Mouse (Mus musculus) embryo, embryonic 11 days (tissue): Measurements from ENCODE around the gene Sbds.
A peak's percentile ranks its signal among the peaks of the same experiment; 100 is the strongest.
"Not testable (repeated sequence)": the region's sequence is repeated elsewhere in the genome, so short reads cannot be mapped to it uniquely, and the experiment has no call there.

Experiments used
- DNase-seq: peaks from one replicate; pipeline ENCODE4 v3.0.0-alpha.2; 2015

Sbds gene

DNA sequence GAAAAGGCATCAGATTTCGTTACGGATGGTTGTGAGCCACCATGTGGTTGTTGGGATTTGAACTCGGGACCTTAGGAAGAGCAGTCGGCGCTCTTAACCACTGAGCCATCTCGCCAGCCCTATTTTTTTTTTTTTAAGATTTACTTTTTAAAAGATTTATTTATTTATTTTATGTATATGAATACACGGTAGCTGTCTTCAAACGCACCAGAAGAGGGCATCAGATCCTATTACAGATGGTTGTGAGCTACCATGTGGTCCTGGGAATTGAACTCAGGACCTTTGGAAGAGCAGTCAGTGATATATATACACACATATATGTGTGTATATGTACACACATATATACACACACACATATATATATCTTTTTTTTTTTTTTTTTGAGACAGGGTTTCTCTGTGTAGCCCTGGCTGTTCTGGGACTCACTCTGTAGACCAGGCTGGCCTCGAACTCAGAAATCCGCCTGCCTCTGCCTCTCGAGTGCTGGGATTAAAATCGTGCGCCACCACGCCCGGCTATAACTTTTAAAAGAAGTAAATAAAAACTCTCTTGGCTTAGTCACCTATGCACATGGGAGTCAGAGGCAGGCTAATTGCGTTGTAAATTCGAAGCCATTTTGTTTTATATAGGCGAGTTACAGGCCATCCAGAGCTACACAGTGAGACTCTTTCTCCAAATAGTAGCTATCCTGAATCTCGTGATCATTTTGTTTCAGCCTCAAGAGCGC lies 632 bp upstream of the Sbds start:
- DNase-seq: not testable (repeated sequence)

DNA sequence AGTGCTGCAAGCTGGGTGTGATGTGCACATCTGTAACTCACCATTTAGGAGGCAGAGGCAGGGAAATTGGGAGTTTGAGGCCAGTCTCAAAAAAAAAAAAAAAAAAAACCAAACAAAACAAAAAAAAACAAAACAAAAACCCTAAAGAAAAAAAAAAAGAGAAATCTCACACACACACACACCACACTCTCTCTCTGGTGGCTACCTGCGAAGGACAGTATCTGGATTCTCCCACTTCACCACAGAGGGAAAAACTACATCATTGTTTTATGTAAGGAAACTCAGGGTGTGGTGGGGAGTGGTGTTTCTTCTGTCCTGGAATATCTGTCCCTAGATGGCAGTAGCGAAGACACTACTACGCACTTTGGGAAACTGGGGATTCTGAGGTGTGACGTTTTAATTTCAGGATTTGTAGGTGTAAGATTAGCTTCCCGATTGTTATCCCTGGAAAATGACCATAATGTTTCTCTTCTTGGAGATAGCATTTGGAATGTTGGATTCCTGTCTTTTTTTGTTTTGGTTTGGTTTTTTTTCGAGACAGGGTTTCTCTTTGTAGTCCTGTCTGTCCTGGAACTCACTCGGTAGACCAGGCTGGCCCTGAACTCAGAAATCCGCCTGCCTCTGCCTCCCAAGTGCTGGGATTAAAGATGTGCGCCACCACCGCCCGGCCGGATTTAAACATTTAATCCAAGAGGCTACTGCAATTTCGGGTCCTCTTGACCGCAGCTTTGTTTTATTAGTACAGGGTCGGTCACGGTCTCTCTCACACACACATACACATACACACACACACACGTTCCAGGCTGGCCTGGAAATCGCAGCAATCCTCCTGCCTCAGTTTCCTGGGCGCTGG lies 940 bp downstream of the Sbds start:
- peak; percentile 59 for DNase-seq

DNA sequence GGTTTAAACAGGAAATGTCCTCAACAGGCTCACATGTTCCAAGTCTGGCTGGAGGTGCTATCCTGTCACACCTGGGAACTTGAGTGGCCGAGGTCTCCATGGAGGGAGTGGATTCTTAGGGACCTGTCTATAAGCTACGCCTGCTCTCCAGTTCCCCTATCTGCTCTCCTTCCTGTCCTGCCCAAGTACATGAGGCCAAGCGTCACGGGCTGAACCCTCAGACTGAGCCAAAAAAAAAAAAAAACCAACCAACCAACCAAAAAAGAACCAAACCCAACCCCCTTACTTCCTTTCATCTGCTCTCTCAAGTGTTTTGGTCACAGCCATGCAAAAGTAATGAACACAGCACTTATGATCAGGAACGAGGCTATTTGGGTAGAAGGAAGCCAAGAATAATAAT lies 7.5 kb downstream of the Sbds start:
- DNase-seq: no peak

DNA sequence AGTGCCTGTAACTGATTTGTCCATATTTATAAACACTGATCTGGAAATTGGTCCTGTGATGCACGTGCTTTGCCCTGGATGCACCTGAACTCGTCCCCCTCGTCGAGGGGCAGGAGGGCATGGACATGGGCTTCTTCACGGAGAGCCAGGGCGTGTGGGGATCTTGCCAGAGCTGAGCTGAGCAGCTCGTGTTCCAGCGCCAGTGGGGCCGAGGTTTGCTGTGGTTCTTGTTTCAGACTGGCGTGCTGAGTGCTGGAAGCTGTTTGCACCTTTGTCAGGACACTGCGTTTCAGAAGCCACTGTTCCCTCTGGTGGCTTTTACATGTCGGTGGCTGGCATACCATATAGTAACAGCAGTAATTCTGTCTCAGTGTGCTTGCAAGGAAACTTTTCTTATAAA lies 13.9 kb downstream of the Sbds start:
- no peak for DNase-seq

DNA sequence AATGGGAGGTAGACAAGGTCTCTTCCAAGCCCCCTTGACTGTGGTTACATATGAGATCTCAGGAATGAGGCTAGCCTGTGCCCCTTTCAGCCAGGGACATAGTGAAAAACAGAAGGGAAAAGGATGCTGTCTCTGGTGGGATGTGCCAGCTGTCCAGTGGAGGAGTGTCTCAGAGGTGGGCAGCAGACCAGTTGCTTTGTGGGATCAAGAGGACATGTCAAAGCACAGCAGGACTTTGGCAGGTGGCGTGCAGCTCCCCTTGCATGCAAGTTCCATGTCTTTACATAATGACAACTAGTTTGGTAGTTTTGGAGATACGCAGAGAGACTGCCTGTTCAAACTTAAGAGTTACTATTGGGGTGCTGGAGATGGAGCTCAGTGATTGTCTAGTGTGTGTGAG lies 15.5 kb downstream of the Sbds start:
- DNase-seq: no peak

DNA sequence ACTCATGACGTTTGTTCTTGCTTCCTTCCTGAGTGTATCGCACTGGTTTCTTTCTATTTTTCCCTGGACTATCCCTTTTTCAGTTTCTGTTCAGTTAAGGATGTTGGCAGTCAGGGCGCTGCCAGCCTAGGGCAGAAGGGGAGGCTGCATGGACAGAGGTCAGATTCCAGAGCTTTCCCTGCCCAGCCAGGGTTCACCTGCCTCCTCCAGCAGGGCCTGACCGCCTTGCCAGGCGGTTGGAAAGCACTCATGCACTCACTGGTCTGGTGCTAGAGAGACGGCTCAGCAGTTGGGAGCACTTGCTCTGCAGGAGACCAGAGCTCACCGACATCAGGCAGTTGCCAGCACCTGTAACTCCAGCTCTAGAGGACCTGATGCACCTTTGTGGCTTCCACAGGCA lies 16.1 kb downstream of the Sbds start:
- no peak for DNase-seq

DNA sequence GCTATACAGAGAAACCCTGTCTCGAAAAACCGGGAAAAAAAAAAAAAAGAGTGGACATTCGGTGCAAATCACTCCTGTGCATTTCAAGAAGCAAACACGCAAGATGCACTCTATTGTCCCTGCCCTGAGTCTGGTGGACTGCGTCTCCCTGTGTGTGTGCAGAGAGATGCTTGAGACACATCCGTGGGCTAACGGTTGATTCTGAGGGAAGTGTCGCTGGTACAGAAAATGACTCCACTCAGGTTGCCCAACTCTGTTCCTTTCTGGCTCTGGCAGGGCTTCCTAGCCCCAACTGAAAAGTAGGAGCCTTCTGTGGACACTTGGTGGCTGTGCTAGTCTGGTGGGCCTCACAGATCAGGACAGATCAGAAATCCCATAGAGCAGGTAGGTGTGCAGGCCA lies 19.0 kb downstream of the Sbds start:
- no peak for DNase-seq

DNA sequence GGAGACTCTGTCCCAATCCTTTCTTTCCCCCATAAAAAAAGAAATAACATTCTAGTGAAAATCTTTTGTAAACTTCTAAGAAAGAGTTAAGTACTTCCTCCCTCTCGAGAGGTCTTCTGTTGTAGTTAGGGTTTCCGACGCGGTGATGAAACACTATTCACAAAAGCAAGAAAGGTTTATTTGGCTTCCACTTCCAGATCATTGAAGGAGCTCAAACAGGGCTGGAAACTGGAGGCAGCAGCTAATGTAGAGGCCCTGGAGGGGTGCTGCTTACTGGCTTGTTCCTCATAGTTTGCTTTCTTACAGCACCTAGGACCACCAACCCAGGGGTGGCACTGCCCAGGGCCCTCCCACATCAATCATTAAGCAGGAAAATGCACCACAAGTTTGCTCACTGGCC lies 27.2 kb downstream of the Sbds start:
- DNase-seq: no peak

DNA sequence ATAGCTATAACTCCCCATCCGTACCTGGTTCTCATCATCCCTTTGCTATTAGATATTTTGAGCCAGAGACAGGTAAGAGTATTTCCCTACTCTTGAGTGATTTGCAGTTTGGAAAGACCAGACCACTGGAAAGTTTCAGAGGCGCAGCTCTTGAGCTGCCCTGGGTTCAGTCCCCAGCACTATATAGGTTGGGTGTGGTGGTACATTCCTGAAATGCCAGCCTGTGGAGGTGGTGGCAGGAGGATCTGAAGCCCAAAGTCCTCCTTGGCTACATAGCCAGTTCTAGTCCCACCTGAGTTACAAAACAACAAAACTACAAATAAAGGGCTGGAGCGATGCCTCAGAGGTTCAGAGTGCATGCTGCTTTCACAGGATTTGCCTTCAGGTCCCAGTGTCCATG lies 28.5 kb downstream of the Sbds start:
- DNase-seq: no peak

DNA sequence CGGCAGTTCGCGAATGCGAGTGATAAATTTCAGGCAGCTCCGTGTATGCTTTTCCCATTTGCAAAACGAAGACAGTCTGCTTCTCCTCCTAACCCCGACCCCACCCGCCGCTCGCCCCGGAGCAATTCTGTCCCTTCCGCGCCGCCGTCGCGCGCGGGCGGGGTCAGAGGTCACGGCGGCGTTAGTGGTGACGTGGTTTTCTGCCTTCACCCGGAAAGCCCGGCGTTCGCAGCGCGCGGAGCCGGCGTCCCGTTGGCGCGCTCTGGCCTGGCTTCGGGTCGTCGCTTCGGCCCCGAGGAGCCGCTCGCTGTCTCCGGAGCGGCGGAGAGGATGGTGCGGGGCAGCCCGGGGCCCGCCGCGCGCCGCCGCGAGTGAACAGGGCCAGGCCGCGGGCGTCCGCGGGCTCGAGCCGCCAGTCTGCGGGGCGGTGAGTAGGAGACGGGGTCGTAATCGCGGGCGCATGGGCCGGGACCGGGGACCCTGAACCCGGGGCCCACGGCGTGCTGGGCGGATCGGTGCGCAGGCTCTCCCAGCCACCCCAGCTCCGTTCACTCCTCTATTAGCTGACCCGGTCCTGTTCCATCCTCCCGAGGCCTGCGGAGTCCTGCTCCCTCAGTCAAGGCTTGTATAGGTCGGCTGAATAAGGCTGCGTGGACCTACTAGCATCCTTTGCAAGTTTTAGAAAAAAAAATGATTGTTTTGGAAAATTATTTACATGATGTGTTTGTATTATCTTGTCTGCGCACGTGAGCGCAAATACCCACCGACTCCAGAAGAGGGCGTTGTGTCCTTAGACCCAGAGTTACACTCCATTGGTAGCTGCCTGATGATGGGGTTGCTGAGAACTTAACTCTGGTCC lies 33.0 kb downstream of the Sbds start:
- peak; percentile 91 for DNase-seq

DNA sequence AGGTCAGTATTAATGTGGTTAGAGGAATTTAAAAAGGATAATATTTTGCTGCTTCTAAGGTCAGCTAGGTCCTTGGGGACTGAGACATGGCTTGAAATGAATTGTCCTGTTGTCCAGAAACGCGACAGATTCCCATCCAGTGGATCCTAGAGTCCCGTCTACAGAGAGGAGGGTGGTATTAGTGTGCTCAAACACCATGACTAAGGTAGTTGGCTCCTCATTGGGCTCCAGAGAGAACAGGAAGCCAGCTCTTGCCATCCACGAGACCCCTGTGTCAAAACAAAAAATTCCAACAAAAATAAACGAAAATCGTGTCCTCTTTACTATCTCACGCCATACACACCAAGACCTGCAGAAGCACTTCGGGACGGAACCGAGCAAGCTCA lies 33.6 kb downstream of the Sbds start:
- DNase-seq: no peak

DNA sequence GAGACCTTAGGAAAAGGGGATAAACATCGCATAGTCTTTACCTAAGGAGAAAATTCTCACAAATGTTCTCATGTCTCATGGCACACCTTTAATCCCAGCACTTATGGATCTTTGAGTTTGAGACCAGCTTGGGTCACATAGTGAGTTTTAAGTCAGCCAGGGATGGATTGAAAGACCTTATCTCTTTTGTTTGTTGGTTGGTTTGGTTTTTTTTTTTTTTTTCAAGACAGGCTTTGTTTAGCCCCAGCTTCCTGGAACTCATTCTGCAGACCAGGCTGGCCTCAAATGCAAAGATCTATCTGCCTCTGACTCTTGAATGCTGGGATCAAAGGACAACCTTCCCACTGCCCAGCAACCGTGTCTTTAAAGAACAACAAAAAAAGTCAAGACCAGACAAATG lies 34.0 kb downstream of the Sbds start:
- DNase-seq: no peak

DNA sequence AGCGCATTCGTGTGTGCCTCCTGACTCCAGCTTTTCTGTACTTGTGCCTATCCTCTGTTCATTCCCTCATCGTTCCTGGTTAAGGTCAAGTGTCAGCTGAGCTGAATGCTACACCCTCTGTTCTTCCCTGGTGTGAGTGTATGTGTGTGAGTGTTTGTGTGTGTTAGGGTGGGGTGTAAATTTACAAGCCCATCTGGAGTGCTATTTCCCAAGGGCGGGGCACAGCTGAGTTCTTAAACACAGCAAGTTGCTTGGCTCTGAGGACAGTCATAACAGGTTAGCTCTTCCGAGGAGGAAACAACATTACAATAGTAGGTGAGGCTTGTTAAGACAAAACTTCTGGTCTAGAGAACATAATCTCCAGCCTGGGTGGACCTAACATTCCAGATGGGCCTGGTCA lies 37.0 kb downstream of the Sbds start:
- DNase-seq: no peak

DNA sequence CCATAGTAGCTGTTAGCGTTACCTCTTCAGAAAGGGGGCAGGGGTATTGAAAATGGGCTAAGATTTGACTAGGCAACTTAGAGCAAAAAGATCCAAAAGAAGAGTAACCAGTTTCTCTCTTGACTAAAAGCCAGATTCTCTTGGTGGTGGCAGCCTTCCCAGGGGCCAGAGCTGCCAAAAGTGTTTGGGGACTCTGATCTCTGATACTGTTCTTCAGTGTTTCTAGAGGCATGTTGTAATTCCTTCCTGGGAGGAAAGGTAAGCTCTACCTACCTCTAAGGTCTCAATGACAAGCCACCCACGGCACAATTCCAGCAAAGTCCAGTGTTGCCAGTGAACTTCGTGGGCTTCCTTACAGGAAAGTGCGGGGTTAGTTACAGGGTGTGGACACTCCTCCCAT lies 37.9 kb downstream of the Sbds start:
- no peak for DNase-seq

DNA sequence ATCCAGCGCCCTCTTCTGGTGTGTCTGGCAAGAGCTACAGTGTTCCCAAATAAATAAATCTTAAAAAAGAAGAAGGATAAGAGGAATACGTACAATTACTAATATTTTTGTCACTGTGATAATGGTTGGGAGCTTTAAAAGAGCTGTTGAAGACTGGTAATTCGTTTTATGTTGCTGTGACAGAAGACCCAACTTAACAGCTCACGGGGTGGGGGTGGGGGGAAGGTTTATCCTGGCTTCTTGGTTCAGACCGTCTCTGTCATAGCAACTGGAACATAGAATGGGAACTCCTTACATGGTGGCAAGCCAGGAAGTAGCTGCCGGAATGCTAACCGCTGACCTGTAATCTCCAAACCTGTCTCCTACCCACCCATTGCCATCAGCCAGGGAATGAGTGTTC lies 38.5 kb downstream of the Sbds start, which contains the start of gene Tmem248:
Tmem248 (plus strand) TSS at position 301 of the 400 bp plus-strand sequence.
- no peak for DNase-seq

DNA sequence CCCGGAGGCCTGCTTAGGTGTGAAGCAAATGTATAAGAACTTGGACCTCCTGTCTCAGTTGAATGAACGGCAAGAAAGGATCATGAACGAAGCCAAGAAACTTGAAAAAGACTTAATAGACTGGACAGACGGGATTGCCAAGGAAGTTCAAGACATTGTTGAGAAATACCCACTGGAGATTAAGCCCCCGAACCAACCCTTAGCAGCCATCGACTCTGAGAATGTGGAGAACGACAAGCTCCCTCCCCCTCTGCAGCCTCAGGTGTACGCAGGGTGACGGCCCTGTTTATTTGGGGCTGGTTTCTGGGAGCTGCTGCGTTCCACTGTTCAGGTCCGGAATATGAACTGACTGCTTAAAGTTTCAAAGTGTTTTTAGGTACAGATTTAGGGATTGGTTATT lies 42.4 kb downstream of the Sbds start:
- no peak for DNase-seq

DNA sequence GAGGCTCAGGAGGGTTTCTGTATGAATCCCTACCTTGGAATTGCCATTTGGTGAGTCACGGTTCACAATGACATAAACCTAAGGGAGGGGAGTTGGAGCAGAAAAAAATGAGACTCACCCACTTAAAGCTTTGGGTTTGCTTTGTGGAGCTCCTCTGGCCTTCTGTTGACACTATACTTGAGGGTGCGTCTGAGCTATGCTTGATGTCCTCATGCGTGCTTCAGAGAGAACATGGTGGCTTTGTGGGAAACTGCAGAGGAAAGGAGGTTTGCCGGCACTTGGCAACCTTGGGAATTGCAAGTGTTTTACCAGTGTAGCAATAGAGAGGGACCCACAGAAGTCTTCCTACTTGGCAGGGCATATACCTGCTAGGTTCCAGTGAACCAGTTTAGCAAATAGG lies 48.0 kb downstream of the Sbds start:
- DNase-seq: no peak

DNA sequence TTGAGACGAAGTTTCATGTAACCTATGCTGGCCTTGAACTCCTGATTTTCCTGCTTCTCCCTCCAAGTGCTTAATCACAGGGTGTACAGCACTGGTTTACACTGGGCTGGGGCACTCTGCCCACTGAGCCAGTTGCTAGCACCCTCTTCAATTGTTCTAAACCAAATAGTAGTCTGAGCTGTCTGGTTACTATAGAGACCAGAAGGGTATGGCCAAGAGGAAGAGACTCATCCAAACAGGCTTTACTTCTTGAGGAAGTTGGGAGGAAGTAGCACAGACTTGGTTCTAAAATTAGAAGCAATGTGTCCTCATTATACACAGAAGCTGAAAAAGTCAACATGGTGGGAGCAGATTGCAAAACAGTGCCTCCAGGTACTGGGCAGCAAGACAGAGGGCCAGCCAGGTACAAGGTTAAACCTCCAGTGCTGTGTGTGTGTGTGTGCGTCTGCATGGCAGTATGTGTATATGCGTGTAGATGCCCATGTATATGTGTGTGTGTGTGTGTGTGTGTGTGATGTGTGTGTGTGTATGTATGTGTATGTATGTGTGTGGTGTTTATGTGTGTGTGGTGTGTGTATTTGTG lies 49.8 kb downstream of the Sbds start:
- DNase-seq: no peak

DNA sequence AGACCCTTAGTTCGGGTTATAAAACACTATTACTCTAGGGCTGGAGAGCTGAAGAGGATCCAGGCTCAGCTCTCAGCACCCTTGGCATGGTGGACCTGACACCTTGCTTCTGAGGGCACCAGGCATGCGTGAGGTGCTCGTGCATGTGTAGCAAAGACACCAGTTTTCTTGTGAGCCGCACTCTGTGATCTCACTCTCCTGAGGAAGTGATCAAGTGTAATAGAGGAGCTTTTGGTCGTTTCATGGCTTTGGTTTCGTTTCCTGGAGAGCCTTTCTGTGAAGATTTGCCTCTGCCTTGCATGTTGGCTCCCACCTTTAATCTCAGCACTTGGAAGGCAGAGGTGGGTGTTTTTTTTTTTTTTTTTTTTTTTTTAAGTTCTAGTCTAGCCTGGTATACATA lies 50.8 kb downstream of the Sbds start:
- no peak for DNase-seq

DNA sequence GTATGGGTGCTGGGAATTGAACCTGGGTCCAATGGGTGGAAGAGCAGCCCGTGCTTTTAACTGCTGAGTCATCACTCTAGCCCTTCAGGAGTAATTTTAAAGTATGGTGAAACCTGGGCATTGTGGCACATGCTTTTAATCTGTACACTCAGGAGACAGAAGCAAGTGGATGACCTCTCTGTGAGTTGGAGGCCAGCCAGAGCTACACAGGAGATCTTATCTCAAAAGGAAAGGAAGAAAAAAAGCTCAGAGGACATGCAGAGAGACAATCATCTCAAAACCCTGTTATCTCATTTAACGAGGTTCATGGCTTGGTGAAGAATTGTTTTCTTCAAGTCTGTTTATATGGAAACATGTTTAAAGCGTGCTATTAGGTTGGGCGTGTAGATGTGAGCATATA lies 51.4 kb downstream of the Sbds start:
- no peak for DNase-seq

DNA sequence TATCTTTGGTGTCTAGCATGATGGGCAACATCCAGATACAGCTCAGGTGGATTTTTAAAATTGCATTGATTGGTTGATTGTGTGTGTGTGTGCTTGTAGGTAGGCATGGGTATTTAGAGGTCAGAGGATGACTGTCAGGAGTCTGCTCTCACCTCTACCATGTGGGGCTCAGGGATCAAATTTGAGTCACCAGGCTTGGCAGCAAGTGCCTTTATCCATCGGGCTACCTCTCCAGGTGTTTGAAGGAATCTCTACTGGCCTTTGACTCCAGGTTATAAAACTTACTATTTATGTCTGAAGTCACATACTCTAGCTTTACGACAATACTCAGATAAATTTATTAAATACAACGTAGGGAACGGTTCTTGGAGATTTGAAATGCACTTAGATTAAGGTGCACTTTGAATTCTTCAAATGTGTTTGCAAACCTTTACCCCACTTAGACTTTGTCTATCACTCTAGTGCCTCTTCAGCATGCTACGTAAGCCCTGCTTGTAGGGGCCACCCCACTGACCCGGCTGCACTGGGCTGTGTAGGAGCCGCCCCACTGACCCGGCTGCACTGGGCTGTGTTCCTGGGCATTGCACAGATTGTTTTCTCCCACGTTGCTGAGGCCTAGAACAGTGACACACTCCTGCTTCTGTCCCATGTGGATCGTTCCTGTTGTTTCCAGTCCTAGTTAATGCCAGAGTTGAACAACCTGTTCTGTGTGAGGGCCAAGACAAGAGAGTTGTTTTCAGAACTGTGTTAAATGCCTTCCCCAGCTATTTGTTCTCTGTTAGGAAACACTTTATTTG lies 54.9 kb downstream of the Sbds start:
- no peak for DNase-seq

DNA sequence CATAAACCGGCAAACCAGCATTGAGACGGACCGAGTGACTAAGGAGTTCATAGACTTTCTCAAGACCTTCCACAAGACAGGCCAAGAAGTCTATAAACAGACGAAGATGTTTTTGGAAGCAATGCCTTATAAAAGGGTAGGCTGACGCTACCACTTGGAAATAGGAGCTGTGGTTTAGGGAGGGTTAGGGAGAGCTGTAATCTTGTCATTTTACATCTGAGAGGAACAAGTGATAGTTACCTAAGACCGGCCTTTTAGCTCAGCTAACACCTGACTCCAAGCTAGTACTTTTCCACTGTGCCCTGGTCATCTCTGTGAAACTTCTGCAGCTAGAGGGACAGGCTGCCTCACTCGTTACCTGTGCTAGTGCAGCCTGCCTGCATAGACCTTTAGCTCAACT lies 57.3 kb downstream of the Sbds start:
- no peak for DNase-seq
